Mouse (Mus musculus): ENCODE measurements around the gene Dnah10. TPM values are rescaled to one million over a fixed set of nuclear protein-coding genes. Genes with fewer than 3 reads are reported as not detected.

Gene Dnah10
- total and polyA plus RNA-seq, 3 experiments, result 0.03 to 0.30 (median 0.08) TPM

DNA sequence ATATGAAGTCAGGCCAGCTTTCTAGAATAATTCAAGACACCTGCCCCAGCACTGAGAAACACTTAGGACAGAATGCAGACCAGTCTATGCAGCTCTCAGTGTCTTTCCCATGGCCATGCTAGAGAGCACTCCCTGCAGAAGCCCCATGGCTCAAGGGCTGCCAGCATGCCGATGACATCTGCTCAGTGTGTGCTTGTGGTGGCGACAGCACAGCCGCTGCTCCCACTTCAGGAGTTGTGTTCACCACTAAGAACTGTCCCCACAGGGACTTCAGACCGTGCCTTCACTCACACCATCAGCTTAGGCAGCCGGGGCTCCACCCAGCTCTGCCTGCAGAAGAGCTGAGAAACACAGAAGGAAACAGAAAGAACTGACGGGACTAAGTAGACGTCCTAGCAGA is 115.3 kb downstream of the Dnah10 start:
- no peak for TF ChIP-seq HCFC1 (IDR thresholded peaks at IDR 0.05; ENCODE audit: low read depth, low read length)
- no peak for TF ChIP-seq ZNF384 (IDR thresholded peaks at IDR 0.05; ENCODE audit: low read depth, low read length)
- no peak for TF ChIP-seq NRF1 (IDR thresholded peaks at IDR 0.05; ENCODE audit: low read depth, low read length)
- no peak for TF ChIP-seq MXI1 (IDR thresholded peaks at IDR 0.05; ENCODE audit: low read depth, low read length)
- TF ChIP-seq ETS1 (conservative IDR thresholded peaks at IDR 0.05; ENCODE audit: low read depth, low read length), result no peak
- no peak for TF ChIP-seq IRF4 (IDR thresholded peaks at IDR 0.05; ENCODE audit: low read depth, low read length)
- TF ChIP-seq POLR2A (IDR thresholded peaks at IDR 0.05; ENCODE audit: low read depth, low read length), result no peak
- no peak for TF ChIP-seq ZC3H11A (IDR thresholded peaks at IDR 0.05; ENCODE audit: low read depth, low read length)
- TF ChIP-seq MYC (IDR thresholded peaks at IDR 0.05; ENCODE audit: low read depth, low read length), result no peak
- no peak for DNase-seq (ENCODE audit: extremely low read depth)
- dilution Hi-C loops (cut with MboI; ENCODE audit: extremely low pct_ligation_motif_present, extremely low pct_unique_long_range_greater_than_20kb, low sequenced_read_pairs), result no loop called here
- Histone ChIP-seq H3K4me2 (ENCODE audit: insufficient read depth, low read depth, poor library complexity, severe bottlenecking) (no peak overlapping the region), H3K27me3 (replicated peaks) (no peaks in the 10 kb centered on the region), H3K79me2 (replicated peaks; ENCODE audit: control insufficient read depth, extremely low read depth, insufficient read depth, poor library complexity, severe bottlenecking) (no peaks in the 10 kb centered on the region), H3K27ac (ENCODE audit: insufficient read depth, low read depth) (no peak overlapping the region), H3K9ac (ENCODE audit: insufficient read depth, low read depth) (no peak overlapping the region), H3K4me3 (replicated peaks in 1 of 3; ENCODE audit: low read depth in 2 of 3, low read length in 2 of 3, poor library complexity in 1 of 3) (no peak overlapping the region), H3K4me1 (ENCODE audit: control insufficient read depth in 1 of 2, insufficient read depth in 2 of 2) (no peaks in the 10 kb centered on the region; a peak in 1 of 4 replicates), H3K9me3 (replicated peaks; ENCODE audit: low read length) (no peaks in the 10 kb centered on the region), H3K36me3 (replicated peaks in 1 of 2; ENCODE audit: control insufficient read depth in 1 of 2, insufficient read depth in 1 of 2, low read length in 1 of 2) (peaks cover 0 to 5% of the 10 kb centered on the region in 2 experiments)
- in situ Hi-C loops (cut with MboI; ENCODE audit: low pct_ligation_motif_present, low pct_unique_long_range_greater_than_20kb, low sequenced_read_pairs), result no loop called here

DNA sequence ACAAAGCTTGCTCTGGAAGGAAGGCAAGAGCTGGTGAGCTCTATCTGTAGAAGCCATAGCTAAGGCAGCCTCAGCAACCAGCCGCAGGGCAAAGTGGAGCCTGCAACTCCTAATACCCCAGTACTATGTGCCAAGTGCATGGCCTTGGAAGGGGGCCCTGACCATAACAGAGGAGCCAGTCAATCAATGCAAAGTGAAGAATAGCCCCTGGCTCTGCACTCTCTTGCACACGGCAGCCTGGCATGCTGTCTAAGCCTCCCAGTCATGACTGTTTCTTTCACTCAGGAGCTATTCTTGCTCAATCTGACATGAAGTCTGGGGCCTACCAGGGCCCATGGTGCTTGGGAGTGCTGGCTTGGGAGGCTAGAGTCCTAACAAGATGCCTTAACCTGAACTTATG is 115.8 kb downstream of the Dnah10 start:
- H3K79me2 ChIP-seq (replicated peaks; ENCODE audit: control insufficient read depth, extremely low read depth, insufficient read depth, poor library complexity, severe bottlenecking), result no peaks in the 10 kb centered on the region
- no peak overlapping the region for H3K27ac ChIP-seq (ENCODE audit: insufficient read depth, low read depth)
- H3K4me1 ChIP-seq (ENCODE audit: control insufficient read depth in 1 of 2, insufficient read depth in 2 of 2), result no peaks in the 10 kb centered on the region; a peak in 1 of 4 replicates
- no peak for DNase-seq (ENCODE audit: extremely low read depth)
- no peaks in the 10 kb centered on the region for H3K9me3 ChIP-seq (replicated peaks; ENCODE audit: low read length)
- no peak overlapping the region for H3K4me3 ChIP-seq (replicated peaks in 1 of 3; ENCODE audit: low read depth in 2 of 3, low read length in 2 of 3, poor library complexity in 1 of 3)
- dilution Hi-C loops (cut with MboI; ENCODE audit: extremely low pct_ligation_motif_present, extremely low pct_unique_long_range_greater_than_20kb, low sequenced_read_pairs) (no loop called here), in situ Hi-C loops (cut with MboI; ENCODE audit: low pct_ligation_motif_present, low pct_unique_long_range_greater_than_20kb, low sequenced_read_pairs) (no loop called here)
- H3K4me2 ChIP-seq (ENCODE audit: insufficient read depth, low read depth, poor library complexity, severe bottlenecking), result no peak overlapping the region
- TF ChIP-seq NELFE (IDR thresholded peaks at IDR 0.05; ENCODE audit: low read depth, low read length) (no peak), CHD2 (IDR thresholded peaks at IDR 0.05; ENCODE audit: low read length) (no peak), POLR2A (IDR thresholded peaks at IDR 0.05; ENCODE audit: low read depth, low read length) (no peak)
- no peaks in the 10 kb centered on the region for H3K27me3 ChIP-seq (replicated peaks)
- H3K36me3 ChIP-seq (replicated peaks in 1 of 2; ENCODE audit: control insufficient read depth in 1 of 2, insufficient read depth in 1 of 2, low read length in 1 of 2), result peaks cover 0 to 1% of the 10 kb centered on the region in 2 experiments
- H3K9ac ChIP-seq (ENCODE audit: insufficient read depth, low read depth), result no peak overlapping the region

GRCm38 (mm10) chr5:124843386-124843785 is 118.5 kb downstream of the Dnah10 start:
- no peaks in the 10 kb centered on the region for H3K9me3 ChIP-seq (replicated peaks; ENCODE audit: low read length)
- no peak overlapping the region for H3K27ac ChIP-seq (ENCODE audit: insufficient read depth, low read depth)
- TF ChIP-seq CHD2 (IDR thresholded peaks at IDR 0.05; ENCODE audit: low read length) (no peak), MYC (IDR thresholded peaks at IDR 0.05; ENCODE audit: low read depth, low read length) (no peak), USF2 (conservative IDR thresholded peaks at IDR 0.05; ENCODE audit: low read depth, low read length) (no peak), CTCF (conservative IDR thresholded peaks at IDR 0.05 in 1 of 2, IDR thresholded peaks at IDR 0.05 in 1 of 2; ENCODE audit: low read depth in 2 of 2, low read length in 2 of 2) (no peak), MAX (IDR thresholded peaks at IDR 0.05; ENCODE audit: low read length) (no peak), MAFK (IDR thresholded peaks at IDR 0.05; ENCODE audit: insufficient replicate concordance, low read length) (no peak)
- H3K4me1 ChIP-seq (ENCODE audit: control insufficient read depth in 1 of 2, insufficient read depth in 2 of 2), result no peaks in the 10 kb centered on the region; a peak in 1 of 4 replicates
- no peak overlapping the region for H3K4me3 ChIP-seq (replicated peaks in 1 of 3; ENCODE audit: low read depth in 2 of 3, low read length in 2 of 3, poor library complexity in 1 of 3)
- H3K79me2 ChIP-seq (replicated peaks; ENCODE audit: control insufficient read depth, extremely low read depth, insufficient read depth, poor library complexity, severe bottlenecking), result no peaks in the 10 kb centered on the region
- in situ Hi-C loops (cut with MboI; ENCODE audit: low pct_ligation_motif_present, low pct_unique_long_range_greater_than_20kb, low sequenced_read_pairs), result no loop called here
- dilution Hi-C loops (cut with MboI; ENCODE audit: extremely low pct_ligation_motif_present, extremely low pct_unique_long_range_greater_than_20kb, low sequenced_read_pairs), result no loop called here
- no peak for DNase-seq (ENCODE audit: extremely low read depth)
- H3K27me3 ChIP-seq (replicated peaks), result no peaks in the 10 kb centered on the region
- peaks cover 0 to 1% of the 10 kb centered on the region in 2 experiments for H3K36me3 ChIP-seq (replicated peaks in 1 of 2; ENCODE audit: control insufficient read depth in 1 of 2, insufficient read depth in 1 of 2, low read length in 1 of 2)
- H3K4me2 ChIP-seq (ENCODE audit: insufficient read depth, low read depth, poor library complexity, severe bottlenecking), result no peak overlapping the region
- no peak overlapping the region for H3K9ac ChIP-seq (ENCODE audit: insufficient read depth, low read depth)
